Mouse (Mus musculus): ENCODE results near the gene Rps6ka3. TPM values are rescaled to one million over a fixed set of nuclear protein-coding genes. Genes with fewer than 3 reads are reported as not detected.

The Rps6ka3 gene
- 4.3 and 5.4 TPM in 2 replicates for polyA plus RNA-seq (2016; fragmentation: Nextera tagmentation; extraction: Ambion mirVana)

- H3K4me1 ChIP-seq (replicated peaks), result no peaks in the 10 kb centered on the region
- no peaks in the 10 kb centered on the region for H3K36me3 ChIP-seq
- H3K27me3 ChIP-seq, result peaks cover 16% of the 10 kb centered on the region
- H3K4me3 ChIP-seq (replicated peaks), result no peak within 1 kb of the TSS
- no peak within 1 kb of the TSS for H3K9ac ChIP-seq (replicated peaks)
- no peaks in the 10 kb centered on the region for H3K9me3 ChIP-seq
- ATAC-seq (ENCODE audit: insufficient number of reproducible peaks, insufficient read depth, low FRiP score, low TSS enrichment, low read depth), result no peak
- WGBS, result 92% methylated on average over 4 of the region's 4 CpGs
- H3K4me2 ChIP-seq, result no peak within 1 kb of the TSS
- H3K27ac ChIP-seq, result no peak within 1 kb of the TSS
Measured at GRCm38 (mm10) chrX:159210007-159210406, at the start of gene Rps6ka3. TSS of gene Rps6ka3 (plus strand) at chrX:159210307.

GRCm38 (mm10) chrX:159169200-159169599 is 40.9 kb upstream of the Rps6ka3 start:
- no peak overlapping the region for H3K4me3 ChIP-seq (replicated peaks)
- H3K36me3 ChIP-seq, result no peaks in the 10 kb centered on the region
- no peak for ATAC-seq (ENCODE audit: insufficient number of reproducible peaks, insufficient read depth, low FRiP score, low TSS enrichment, low read depth)
- no peak overlapping the region for H3K9ac ChIP-seq (replicated peaks)
- 96% methylated on average over 2 of the region's 2 CpGs for WGBS
- H3K27ac ChIP-seq, result no peak overlapping the region
- H3K4me2 ChIP-seq, result no peak overlapping the region
- peaks cover 3% of the 10 kb centered on the region; the same call in 1 of the 2 replicates for H3K27me3 ChIP-seq
- H3K4me1 ChIP-seq (replicated peaks), result no peaks in the 10 kb centered on the region
- H3K9me3 ChIP-seq, result no peaks in the 10 kb centered on the region

GRCm38 (mm10) chrX:159171579-159171978 is 38.5 kb upstream of the Rps6ka3 start:
- Histone ChIP-seq H3K36me3 (no peaks in the 10 kb centered on the region), H3K4me3 (replicated peaks) (no peak overlapping the region), H3K27ac (no peak overlapping the region), H3K4me1 (replicated peaks) (no peaks in the 10 kb centered on the region), H3K9me3 (no peaks in the 10 kb centered on the region), H3K9ac (replicated peaks) (no peak overlapping the region), H3K4me2 (no peak overlapping the region), H3K27me3 (peaks cover 3% of the 10 kb centered on the region; the same call in 1 of the 2 replicates)
- 78% methylated on average over 2 of the region's 2 CpGs for WGBS
- no peak for ATAC-seq (ENCODE audit: insufficient number of reproducible peaks, insufficient read depth, low FRiP score, low TSS enrichment, low read depth)

GRCm38 (mm10) chrX:159191581-159191980 is 18.5 kb upstream of the Rps6ka3 start:
- H3K4me3 ChIP-seq (replicated peaks), result no peak overlapping the region
- 89% methylated on average over 4 of the region's 4 CpGs for WGBS
- H3K9ac ChIP-seq (replicated peaks), result no peak overlapping the region
- no peaks in the 10 kb centered on the region for H3K4me1 ChIP-seq (replicated peaks)
- ATAC-seq (ENCODE audit: insufficient number of reproducible peaks, insufficient read depth, low FRiP score, low TSS enrichment, low read depth), result no peak
- H3K36me3 ChIP-seq, result no peaks in the 10 kb centered on the region
- peaks cover 21% of the 10 kb centered on the region; the same call in 1 of the 2 replicates for H3K27me3 ChIP-seq
- no peaks in the 10 kb centered on the region for H3K9me3 ChIP-seq
- no peak overlapping the region for H3K27ac ChIP-seq
- H3K4me2 ChIP-seq, result no peak overlapping the region

GRCm38 (mm10) chrX:159199495-159199894 is 10.6 kb upstream of the Rps6ka3 start:
- Histone ChIP-seq H3K4me1 (replicated peaks) (no peaks in the 10 kb centered on the region), H3K36me3 (no peaks in the 10 kb centered on the region), H3K27me3 (peaks cover 1% of the 10 kb centered on the region; the same call in 1 of the 2 replicates), H3K4me2 (no peak overlapping the region), H3K9ac (replicated peaks) (no peak overlapping the region), H3K4me3 (replicated peaks) (no peak overlapping the region), H3K27ac (no peak overlapping the region), H3K9me3 (no peaks in the 10 kb centered on the region)
- ATAC-seq (ENCODE audit: insufficient number of reproducible peaks, insufficient read depth, low FRiP score, low TSS enrichment, low read depth), result no peak

GRCm38 (mm10) chrX:159200101-159200500 is 10.0 kb upstream of the Rps6ka3 start:
- peaks cover 3% of the 10 kb centered on the region; the same call in 1 of the 2 replicates for H3K27me3 ChIP-seq
- H3K4me1 ChIP-seq (replicated peaks), result no peaks in the 10 kb centered on the region
- H3K36me3 ChIP-seq, result no peaks in the 10 kb centered on the region
- H3K27ac ChIP-seq, result no peak overlapping the region
- no peak overlapping the region for H3K4me3 ChIP-seq (replicated peaks)
- H3K9me3 ChIP-seq, result no peaks in the 10 kb centered on the region
- no peak overlapping the region for H3K4me2 ChIP-seq
- no peak for ATAC-seq (ENCODE audit: insufficient number of reproducible peaks, insufficient read depth, low FRiP score, low TSS enrichment, low read depth)
- no peak overlapping the region for H3K9ac ChIP-seq (replicated peaks)
- 72% methylated on average over 5 of the region's 5 CpGs for WGBS

GRCm38 (mm10) chrX:159210892-159211583 is 931 bp downstream of the Rps6ka3 start:
- Histone ChIP-seq H3K36me3 (no peaks in the 10 kb centered on the region), H3K4me2 (no peak overlapping the region), H3K4me3 (replicated peaks) (no peak overlapping the region), H3K27ac (no peak overlapping the region), H3K27me3 (peaks cover 13% of the 10 kb centered on the region), H3K9me3 (no peaks in the 10 kb centered on the region), H3K4me1 (replicated peaks) (no peaks in the 10 kb centered on the region), H3K9ac (replicated peaks) (no peak overlapping the region)
- ATAC-seq (ENCODE audit: insufficient number of reproducible peaks, insufficient read depth, low FRiP score, low TSS enrichment, low read depth), result no peak
- WGBS, result 71% methylated on average over 5 of the region's 5 CpGs

GRCm38 (mm10) chrX:159215253-159215652 is 5.1 kb downstream of the Rps6ka3 start:
- WGBS, result 35% methylated on average over 3 of the region's 3 CpGs
- no peaks in the 10 kb centered on the region for H3K4me1 ChIP-seq (replicated peaks)
- H3K36me3 ChIP-seq, result no peaks in the 10 kb centered on the region
- H3K27ac ChIP-seq, result no peak overlapping the region
- H3K4me2 ChIP-seq, result no peak overlapping the region
- no peak overlapping the region for H3K9ac ChIP-seq (replicated peaks)
- ATAC-seq (ENCODE audit: insufficient number of reproducible peaks, insufficient read depth, low FRiP score, low TSS enrichment, low read depth), result no peak
- H3K9me3 ChIP-seq, result no peaks in the 10 kb centered on the region
- peaks cover 11% of the 10 kb centered on the region for H3K27me3 ChIP-seq
- no peak overlapping the region for H3K4me3 ChIP-seq (replicated peaks)

- no peak overlapping the region for H3K4me2 ChIP-seq
- WGBS, result 76% methylated on average over 3 of the region's 3 CpGs
- no peak overlapping the region for H3K4me3 ChIP-seq (replicated peaks)
- no peak overlapping the region for H3K27ac ChIP-seq
- no peaks in the 10 kb centered on the region for H3K36me3 ChIP-seq
- ATAC-seq (ENCODE audit: insufficient number of reproducible peaks, insufficient read depth, low FRiP score, low TSS enrichment, low read depth), result no peak
- no peaks in the 10 kb centered on the region for H3K4me1 ChIP-seq (replicated peaks)
- peaks cover 1% of the 10 kb centered on the region; the same call in 1 of the 2 replicates for H3K27me3 ChIP-seq
- H3K9me3 ChIP-seq, result no peaks in the 10 kb centered on the region
- H3K9ac ChIP-seq (replicated peaks), result no peak overlapping the region
Measured at GRCm38 (mm10) chrX:159222474-159222873, 12.4 kb downstream of the Rps6ka3 start.

- WGBS, result 48% methylated on average over 1 of the region's 1 CpGs
- no peak for ATAC-seq (ENCODE audit: insufficient number of reproducible peaks, insufficient read depth, low FRiP score, low TSS enrichment, low read depth)
- H3K4me1 ChIP-seq (replicated peaks), result no peaks in the 10 kb centered on the region
- H3K9me3 ChIP-seq, result no peaks in the 10 kb centered on the region
- H3K27ac ChIP-seq, result no peak overlapping the region
- H3K36me3 ChIP-seq, result no peaks in the 10 kb centered on the region
- H3K27me3 ChIP-seq, result no peaks in the 10 kb centered on the region
- no peak overlapping the region for H3K4me3 ChIP-seq (replicated peaks)
- no peak overlapping the region for H3K4me2 ChIP-seq
- H3K9ac ChIP-seq (replicated peaks), result no peak overlapping the region
Measured at GRCm38 (mm10) chrX:159237275-159237674, 27.2 kb downstream of the Rps6ka3 start.

- H3K9me3 ChIP-seq, result no peaks in the 10 kb centered on the region
- peak overlapping the region; percentile 55 for H3K4me2 ChIP-seq
- H3K4me1 ChIP-seq (replicated peaks), result no peaks in the 10 kb centered on the region
- 25% methylated on average over 21 of the region's 27 CpGs for WGBS
- no peak overlapping the region for H3K9ac ChIP-seq (replicated peaks)
- ATAC-seq (ENCODE audit: insufficient number of reproducible peaks, insufficient read depth, low FRiP score, low TSS enrichment, low read depth), result peak; percentile 4; the same call in 1 of the 2 replicates
- no peaks in the 10 kb centered on the region for H3K36me3 ChIP-seq
- peak overlapping the region; percentile 59 for H3K4me3 ChIP-seq (replicated peaks)
- H3K27ac ChIP-seq, result peak overlapping the region; percentile 92
- peaks cover 34% of the 10 kb centered on the region for H3K27me3 ChIP-seq
Measured at GRCm38 (mm10) chrX:159254001-159254884, 44.1 kb downstream of the Rps6ka3 start.
